Mouse (Mus musculus) bone marrow, adult 2 months (tissue): ENCODE measurements at regions not wholly inside any gene's neighbourhood (a gene's known extent, or its start where the extent isn't known, plus 50 kb on each side); places are given as distances from the start of the nearest gene placed in this dataset.

Source experiments
- CTCF ChIP-seq: fragments of 200-500 bp; IDR thresholded peaks from 2 replicates; pipeline ENCODE4 v1.5.1; 2011; ENCODE audit warnings: low read length, control low read depth; ENCODE audit not compliant: control insufficient read depth, insufficient read depth
- POLR2A ChIP-seq: fragments of 200-500 bp; IDR thresholded peaks from 2 replicates; pipeline ENCODE4 v1.6.1; 2011; ENCODE audit warnings: low read depth, mild to moderate bottlenecking, control low read depth, low read length, borderline replicate concordance; ENCODE audit not compliant: control insufficient read depth

DNA sequence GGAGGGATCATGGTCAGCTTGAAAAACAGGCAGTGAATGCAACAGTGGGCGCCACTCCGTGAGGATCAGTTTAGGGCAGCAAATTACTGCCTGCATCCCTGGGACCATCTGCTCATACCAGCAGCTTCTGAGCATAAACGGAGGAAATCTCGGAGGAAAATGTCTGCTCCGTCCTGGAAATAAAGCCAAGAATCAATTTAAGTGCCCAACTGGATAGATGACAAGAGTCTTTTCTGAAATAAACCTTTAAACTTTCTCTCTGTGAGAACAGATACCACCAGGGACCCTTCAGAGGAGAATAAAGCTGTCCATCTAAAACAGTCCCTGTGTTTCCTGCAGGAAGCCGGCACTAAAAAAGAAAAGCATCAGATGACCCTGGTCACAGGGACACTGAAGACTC, 688.5 kb downstream of the Pdcd6ip start:
- TF ChIP-seq POLR2A (no peak), CTCF (no peak)
